Mouse (Mus musculus) embryonic stem cell, embryonic (primary cell): ENCODE results near the gene Kat6b.

Experiments
- CTCF ChIA-PET, 4 experiments: fragments of 300-600 bp in 2 of 4; fragments of 350-600 bp in 2 of 4; sonication (Branson Sonifier 250); formaldehyde crosslinking; loops; one replicate each; lab custom pipeline; 2022; ENCODE audit warnings: inconsistent platforms in 2 of 4; lab: Charles Lee
- POLR2A ChIA-PET, 4 experiments: fragments of 300-600 bp in 2 of 4; fragments of 350-600 bp in 2 of 4; sonication (Branson Sonifier 250); formaldehyde crosslinking; loops; one replicate each; lab custom pipeline; 2022; ENCODE audit warnings: antibody characterized with exemption in 4 of 4, inconsistent platforms in 1 of 4; lab: Charles Lee

The Kat6b gene

GRCm38 (mm10) chr14:21608886-21609285, 127.7 kb downstream of the Kat6b start:
- ChIA-PET POLR2A (interaction anchor here in 1 of 4 experiments (0.6 to 3.7 kb wide), 9 partner anchors 9 to 108 kb away, joined by 3 to 24 read pairs (median 9); no protein-coding TSS in a partner anchor), CTCF (interaction anchor here in 1 of 4 experiments (2.4 kb wide), 1 partner anchor 25 kb away, joined by 16 read pairs; no protein-coding TSS in a partner anchor)

DNA sequence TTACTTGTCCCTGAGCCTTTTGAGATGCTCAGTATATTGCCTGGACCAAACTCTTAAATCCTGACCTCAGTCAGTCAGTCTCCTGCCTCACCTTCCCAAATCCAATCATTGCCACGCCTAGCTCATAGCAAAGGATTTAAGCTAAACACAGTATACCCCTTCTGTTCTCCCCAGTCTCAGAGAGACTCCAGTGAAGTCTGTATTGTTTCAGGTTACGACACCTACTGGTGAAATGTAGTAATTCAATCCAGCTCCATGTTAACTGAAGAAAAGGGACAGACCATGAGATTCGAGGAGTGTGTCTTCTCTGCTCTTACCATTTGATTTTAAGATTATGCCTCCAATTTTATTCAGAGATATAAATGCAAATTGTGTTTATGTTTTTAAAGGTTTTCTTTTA, 129.0 kb downstream of the Kat6b start:
- POLR2A ChIA-PET = interaction anchor here (0.5 to 3.7 kb wide), 30 partner anchors 8 to 681 kb away, joined by 3 to 24 read pairs (median 4); partner anchors contain the start of genes Kat6b (in 1 of the 4) and Vcl (in 1 of the 4)
- CTCF ChIA-PET = interaction anchor here (0.5 to 2.4 kb wide), 38 partner anchors 9 to 572 kb away, joined by 3 to 16 read pairs (median 4); no protein-coding TSS in a partner anchor

- CTCF ChIA-PET = interaction anchor here in 2 of 4 experiments (0.6 to 1.2 kb wide), 2 partner anchors 10 to 229 kb away, joined by 3 read pairs; no protein-coding TSS in a partner anchor
Measured at GRCm38 (mm10) chr14:21613031-21613430, 131.8 kb downstream of the Kat6b start.

DNA sequence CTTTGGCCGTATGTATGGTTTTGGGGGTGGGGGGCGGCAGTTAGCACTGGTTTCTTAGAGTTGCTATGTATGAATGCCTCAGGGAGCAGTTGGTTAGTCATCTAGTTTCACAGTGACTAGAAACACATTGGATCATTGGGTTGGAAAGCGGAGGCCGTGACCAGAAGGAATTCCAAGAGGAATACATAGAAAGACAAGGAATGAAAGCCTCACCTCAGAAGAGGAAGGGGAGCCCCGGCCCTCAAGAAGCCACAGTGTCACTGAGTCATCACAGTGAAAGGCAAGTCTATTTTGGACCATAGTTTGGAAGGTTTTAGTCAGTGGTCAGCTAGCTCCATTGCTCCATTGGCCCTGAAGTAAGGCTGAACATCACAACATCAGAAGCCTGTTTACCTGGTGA, 132.9 kb downstream of the Kat6b start:
- ChIA-PET POLR2A (interaction anchor here in 2 of 4 experiments (0.9 to 1.6 kb wide), 5 partner anchors 9 to 129 kb away, joined by 3 to 4 read pairs (median 3); no protein-coding TSS in a partner anchor), CTCF (interaction anchor here in 2 of 4 experiments (0.6 to 1.2 kb wide), 2 partner anchors 9 to 11 kb away, joined by 3 to 5 read pairs; no protein-coding TSS in a partner anchor)

More at GRCm38 (mm10) chr14:21613031-21613430, 131.8 kb downstream of the Kat6b start:
- POLR2A ChIA-PET = interaction anchor here in 2 of 4 experiments (0.6 to 1.6 kb wide), 8 partner anchors 9 to 196 kb away, joined by 3 to 4 read pairs (median 3); no protein-coding TSS in a partner anchor

DNA sequence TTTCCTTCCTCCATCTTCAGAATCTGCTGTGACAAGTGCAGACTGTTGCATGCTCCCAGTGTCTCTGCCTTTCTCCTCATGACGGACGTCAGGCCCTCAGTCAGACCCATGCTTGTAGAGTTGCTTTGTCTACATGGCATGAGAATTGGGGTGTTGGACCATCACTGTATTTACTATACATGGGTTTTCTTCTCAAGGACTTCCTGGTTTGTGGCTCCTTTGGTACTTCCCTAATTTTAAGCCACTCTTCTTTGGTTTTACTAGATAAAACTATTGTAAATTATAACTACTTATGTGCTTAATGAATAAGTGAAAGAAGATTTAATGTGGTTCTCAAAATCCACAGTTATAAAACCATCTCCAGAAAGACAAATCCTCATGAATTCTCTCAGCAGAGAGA, 134.6 kb downstream of the Kat6b start:
- ChIA-PET CTCF (no interaction called here), POLR2A (interaction anchor here in 2 of 4 experiments (1.0 to 4.7 kb wide), 8 partner anchors 9 to 43 kb away, joined by 3 to 58 read pairs (median 4); no protein-coding TSS in a partner anchor)

DNA sequence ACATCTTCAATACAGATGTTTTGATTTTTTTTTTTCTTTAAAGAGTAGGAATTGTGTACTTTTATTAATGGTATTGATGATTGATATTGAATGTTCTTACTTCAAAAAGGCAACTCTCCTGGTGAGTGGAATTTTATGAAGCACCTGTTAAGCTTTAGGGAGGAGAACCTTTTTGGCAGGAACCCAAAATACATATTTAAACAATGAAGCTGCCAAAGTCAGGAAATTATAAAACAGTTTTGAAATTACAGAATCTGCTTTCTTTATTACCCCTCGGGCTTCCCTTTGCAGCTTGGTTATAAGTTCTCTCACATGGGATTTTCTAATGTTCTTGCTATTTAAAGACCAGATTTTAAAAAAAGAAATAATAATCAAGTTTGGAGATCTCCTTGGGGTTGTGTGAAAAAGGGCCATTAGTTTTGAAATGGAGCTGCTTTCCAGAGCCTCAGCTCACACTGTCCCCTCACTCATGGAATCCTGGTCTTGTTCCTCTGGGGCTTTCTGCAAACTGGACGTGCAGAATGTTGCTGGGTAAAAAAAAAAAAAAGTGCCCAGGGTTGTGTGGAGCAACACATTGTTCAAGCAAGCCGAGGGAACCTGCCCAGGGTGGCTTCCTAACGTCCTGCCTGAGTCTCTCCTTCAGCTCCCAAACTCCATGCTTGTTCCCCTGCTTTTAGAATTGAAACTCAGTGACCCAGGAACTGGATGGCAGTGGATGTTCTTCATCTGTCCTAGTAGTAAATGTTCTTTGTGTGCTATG, 136.2 kb downstream of the Kat6b start:
- CTCF ChIA-PET = interaction anchor here in 1 of 4 experiments (0.9 kb wide), 1 partner anchor 9 kb away, joined by 3 read pairs; no protein-coding TSS in a partner anchor
- POLR2A ChIA-PET = interaction anchor here in 2 of 4 experiments (0.6 to 4.7 kb wide), 19 partner anchors 8 to 485 kb away, joined by 3 to 58 read pairs (median 4); no protein-coding TSS in a partner anchor

DNA sequence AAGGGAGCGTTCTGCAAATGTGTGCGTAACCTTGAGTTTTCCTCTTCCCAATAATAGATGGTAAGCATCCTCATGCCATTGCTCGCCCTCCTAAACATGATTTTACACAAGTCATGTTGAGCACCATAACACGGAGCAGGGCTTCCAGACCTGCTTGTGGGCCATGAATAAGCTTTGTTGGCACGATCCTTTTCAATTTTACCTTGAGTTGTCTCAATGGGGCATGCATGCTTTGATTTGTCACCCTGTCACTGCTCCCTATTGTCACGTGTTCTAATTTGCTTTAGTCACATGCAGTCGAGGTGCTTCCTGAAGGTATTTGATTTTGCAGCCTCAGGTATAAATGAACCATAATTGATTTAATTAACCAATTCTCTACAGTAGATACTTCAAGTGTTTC, 138.7 kb downstream of the Kat6b start:
- CTCF ChIA-PET = interaction anchor here in 1 of 4 experiments (1.8 kb wide), 1 partner anchor 10 kb away, joined by 5 read pairs; no protein-coding TSS in a partner anchor

GRCm38 (mm10) chr14:21625946-21626345, 144.7 kb downstream of the Kat6b start:
- POLR2A ChIA-PET = interaction anchor here in 3 of 4 experiments (0.7 to 5.0 kb wide), 20 partner anchors 9 to 697 kb away, joined by 3 to 58 read pairs (median 4); partner anchors contain the start of gene Vcl (in 1 of the 3)

More for the DNA sequence above, 138.7 kb downstream of the Kat6b start:
- POLR2A ChIA-PET = interaction anchor here in 2 of 4 experiments (1.1 to 2.2 kb wide), 7 partner anchors 10 to 135 kb away, joined by 3 to 8 read pairs (median 4); no protein-coding TSS in a partner anchor

GRCm38 (mm10) chr14:21631665-21632200, 150.5 kb downstream of the Kat6b start:
- ChIA-PET CTCF (interaction anchor here in 2 of 4 experiments (0.8 to 1.9 kb wide), 3 partner anchors 13 to 22 kb away, joined by 3 to 8 read pairs (median 3); no protein-coding TSS in a partner anchor), POLR2A (interaction anchor here in 2 of 4 experiments (0.8 to 1.7 kb wide), 12 partner anchors 9 to 133 kb away, joined by 3 to 9 read pairs (median 4); no protein-coding TSS in a partner anchor)

More at GRCm38 (mm10) chr14:21625946-21626345, 144.7 kb downstream of the Kat6b start:
- CTCF ChIA-PET = interaction anchor here in 2 of 4 experiments (0.7 to 3.2 kb wide), 8 partner anchors 16 to 959 kb away, joined by 3 to 12 read pairs (median 4); no protein-coding TSS in a partner anchor

- ChIA-PET CTCF (interaction anchor here in 1 of 4 experiments (1.5 kb wide), 1 partner anchor 23 kb away, joined by 5 read pairs; no protein-coding TSS in a partner anchor), POLR2A (interaction anchor here in 3 of 4 experiments (0.7 to 3.4 kb wide), 14 partner anchors 9 to 135 kb away, joined by 3 to 32 read pairs (median 4); no protein-coding TSS in a partner anchor)
Measured at GRCm38 (mm10) chr14:21636548-21636947, 155.3 kb downstream of the Kat6b start.

- POLR2A ChIA-PET = interaction anchor here in 1 of 4 experiments (0.9 to 1.1 kb wide), 2 partner anchors 9 to 21 kb away, joined by 3 read pairs; no protein-coding TSS in a partner anchor
- CTCF ChIA-PET = no interaction called here
Measured at GRCm38 (mm10) chr14:21640806-21641435, 159.7 kb downstream of the Kat6b start.

DNA sequence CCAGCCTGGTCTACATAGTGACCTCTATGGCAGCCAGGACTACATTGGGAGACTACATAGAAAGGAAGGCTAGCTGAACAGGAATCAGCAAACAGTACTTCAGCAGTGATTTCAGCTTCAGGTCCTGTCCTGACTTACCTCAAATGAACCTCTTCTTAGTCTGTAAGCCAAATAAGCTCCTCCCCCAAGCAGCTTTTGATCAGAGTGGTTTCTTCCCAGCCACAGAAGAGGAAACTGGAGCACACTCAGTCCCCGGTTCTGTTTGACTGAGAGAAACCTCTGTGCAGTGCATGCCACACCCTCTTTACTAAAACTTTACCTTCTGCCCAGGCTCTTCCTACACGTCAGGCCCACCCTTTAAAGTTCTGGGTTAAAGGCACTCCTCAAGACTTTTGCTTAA, 172.6 kb downstream of the Kat6b start:
- POLR2A ChIA-PET = interaction anchor here in 3 of 4 experiments (0.5 to 4.0 kb wide), 11 partner anchors 9 to 1025 kb away, joined by 3 to 19 read pairs (median 4); no protein-coding TSS in a partner anchor

DNA sequence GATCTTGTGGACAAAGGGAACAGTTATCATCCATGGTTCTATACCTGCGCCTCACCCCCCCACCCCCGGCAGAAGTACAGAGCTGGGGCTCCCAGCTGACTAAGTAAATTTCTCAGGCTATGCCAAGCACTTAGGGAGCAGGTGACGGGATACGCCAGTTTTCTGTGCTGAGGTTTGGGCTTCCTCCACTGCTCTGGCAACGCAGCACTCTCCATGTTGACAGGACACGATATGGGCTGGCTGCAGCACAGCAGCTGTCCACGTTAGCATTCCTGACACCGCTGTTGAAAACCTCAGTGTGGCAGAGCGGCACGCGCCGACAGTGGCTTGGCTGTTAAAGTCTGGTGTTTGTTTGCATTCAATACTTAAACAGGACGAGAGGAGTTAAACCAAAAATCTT, 177.9 kb downstream of the Kat6b start:
- CTCF ChIA-PET = interaction anchor here (0.6 to 1.6 kb wide), 11 partner anchors 12 to 523 kb away, joined by 3 to 9 read pairs (median 4); no protein-coding TSS in a partner anchor
- POLR2A ChIA-PET = interaction anchor here in 2 of 4 experiments (0.6 to 1.8 kb wide), 10 partner anchors 9 to 49 kb away, joined by 3 to 10 read pairs (median 4); no protein-coding TSS in a partner anchor

More for the DNA sequence above, 172.6 kb downstream of the Kat6b start:
- CTCF ChIA-PET = interaction anchor here in 1 of 4 experiments (0.7 to 1.2 kb wide), 2 partner anchors 23 to 63 kb away, joined by 3 read pairs; no protein-coding TSS in a partner anchor

DNA sequence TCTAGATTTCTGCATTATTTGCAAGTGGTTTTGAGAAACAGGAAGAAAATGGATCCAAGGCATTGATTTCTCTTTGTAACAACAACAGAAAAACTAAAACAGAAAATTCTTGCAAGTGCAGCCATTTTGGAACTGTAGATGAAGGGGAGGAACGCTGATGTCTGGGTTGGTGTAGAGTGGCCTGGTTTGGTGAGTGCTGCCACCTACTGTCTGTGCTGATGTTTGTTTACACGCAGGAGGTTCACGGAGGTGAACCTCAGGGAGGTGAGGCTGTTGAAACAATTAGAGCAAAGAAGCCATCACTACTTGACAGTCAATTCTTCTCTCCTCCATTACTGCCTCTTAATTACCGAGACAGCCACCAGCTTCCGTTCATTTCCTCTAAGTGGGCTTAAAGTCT, 178.4 kb downstream of the Kat6b start:
- ChIA-PET CTCF (interaction anchor here (0.6 to 1.6 kb wide), 12 partner anchors 11 to 523 kb away, joined by 3 to 9 read pairs (median 4); no protein-coding TSS in a partner anchor), POLR2A (interaction anchor here in 2 of 4 experiments (0.5 to 1.8 kb wide), 12 partner anchors 9 to 475 kb away, joined by 3 to 10 read pairs (median 4); partner anchors contain the start of gene Kat6b (in 1 of the 2))

DNA sequence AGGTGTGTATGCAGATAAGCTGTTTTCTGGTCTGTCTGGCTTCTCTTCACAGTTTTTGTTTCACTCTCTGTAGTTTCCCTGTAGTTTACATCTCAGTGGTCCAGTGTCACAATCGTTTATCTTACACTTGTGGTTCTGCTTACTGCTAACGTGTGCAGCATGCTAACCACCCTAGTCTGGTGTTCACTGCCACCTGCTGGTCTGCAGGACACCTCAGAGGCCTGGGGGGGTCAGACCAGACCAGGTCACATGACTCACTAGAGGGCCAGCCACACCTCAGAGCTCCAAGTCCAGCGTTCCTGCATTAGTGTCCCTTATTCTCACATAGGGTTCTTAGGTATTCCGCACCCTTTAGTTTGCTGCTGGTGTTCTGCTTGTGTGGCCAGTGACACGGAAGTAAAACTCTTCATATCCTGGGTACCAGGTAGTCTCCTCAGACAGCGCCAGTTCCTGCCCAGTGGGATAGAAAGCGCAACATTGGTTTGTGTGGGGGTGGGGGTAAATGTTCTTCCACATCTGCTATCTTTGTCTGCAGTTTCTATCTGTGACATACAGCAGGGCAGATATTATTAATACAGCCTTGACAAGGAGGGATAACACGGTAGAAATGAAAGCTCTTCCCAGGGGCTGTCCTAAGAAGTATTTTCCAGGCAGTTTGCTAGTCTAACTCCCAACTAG, 181.4 kb downstream of the Kat6b start:
- ChIA-PET POLR2A (interaction anchor here in 1 of 4 experiments (0.5 to 3.5 kb wide), 9 partner anchors 10 to 249 kb away, joined by 3 to 19 read pairs (median 3); partner anchors contain the start of gene Kat6b), CTCF (interaction anchor here in 1 of 4 experiments (0.8 to 1.2 kb wide), 5 partner anchors 11 to 204 kb away, joined by 3 to 4 read pairs (median 3); no protein-coding TSS in a partner anchor)

DNA sequence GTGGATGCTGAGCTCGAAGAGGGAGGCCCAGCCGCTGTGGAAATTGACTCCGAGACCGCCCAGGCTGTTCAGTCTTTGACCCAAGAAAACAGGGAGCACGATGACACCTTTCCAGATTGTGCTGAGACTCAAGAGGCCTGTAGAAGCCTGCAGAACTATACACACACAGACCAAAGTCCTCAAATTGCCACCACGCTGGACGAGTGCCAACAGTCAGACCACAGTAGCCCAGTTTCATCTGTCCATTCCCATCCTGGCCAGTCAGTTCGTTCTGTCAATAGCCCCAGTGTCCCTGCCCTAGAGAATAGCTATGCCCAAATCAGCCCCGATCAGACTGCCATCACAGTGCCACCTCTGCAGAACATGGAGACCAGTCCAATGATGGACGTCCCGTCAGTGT, 188.0 kb downstream of the Kat6b start:
- POLR2A ChIA-PET = interaction anchor here in 2 of 4 experiments (0.5 to 2.6 kb wide), 11 partner anchors 10 to 740 kb away, joined by 3 to 10 read pairs (median 3); partner anchors contain the start of gene Vcl (in 1 of the 2)
- CTCF ChIA-PET = interaction anchor here in 3 of 4 experiments (0.6 to 0.9 kb wide), 3 partner anchors 9 to 659 kb away, joined by 3 to 7 read pairs (median 3); no protein-coding TSS in a partner anchor
